Mouse (Mus musculus) kidney, embryonic 14.5 days (tissue): Measurements from ENCODE around the gene Trim8. TPM values are rescaled to one million over a fixed set of nuclear protein-coding genes. Genes with fewer than 3 reads are reported as not detected.
A peak's percentile ranks its signal among the peaks of the same experiment; 100 is the strongest.

ENCODE experiments used
- ATAC-seq: fragments of 200-750 bp; cut with Nextera tagmentation; 2 replicates; pipeline ENCODE4 v1.8.0; 2017; ENCODE audit warnings: moderate number of reproducible peaks, mild to moderate bottlenecking, moderate TSS enrichment, moderate library complexity; ENCODE audit not compliant: low FRiP score, low TSS enrichment
- H3K27ac ChIP-seq: fragments of 300-500 bp; sonication (generic); 2 replicates; pipeline ENCODE4 v1.5.1; 2014; ENCODE audit warnings: low read depth, mild to moderate bottlenecking, low read length, moderate library complexity, mixed read lengths
- H3K27me3 ChIP-seq: fragments of 300-500 bp; sonication (generic); 2 replicates; pipeline ENCODE4 v1.6.1; 2014; ENCODE audit warnings: mild to moderate bottlenecking, low read length; ENCODE audit not compliant: control insufficient read depth, insufficient read depth
- H3K36me3 ChIP-seq: fragments of 300-500 bp; sonication (generic); 2 replicates; pipeline ENCODE4 v1.6.1; 2014; ENCODE audit warnings: low read length, mixed read lengths; ENCODE audit not compliant: control insufficient read depth, insufficient read depth
- H3K4me1 ChIP-seq: fragments of 300-500 bp; sonication (generic); 2 replicates; pipeline ENCODE4 v1.6.1; 2014; ENCODE audit warnings: low read length, mixed read lengths; ENCODE audit not compliant: control insufficient read depth, insufficient read depth
- H3K4me2 ChIP-seq: fragments of 300-500 bp; sonication (generic); replicated peaks from 2 replicates; pipeline ENCODE4 v1.6.1; 2014; ENCODE audit warnings: low read depth, mild to moderate bottlenecking, low read length
- H3K4me3 ChIP-seq: fragments of 300-500 bp; sonication (generic); 2 replicates; pipeline ENCODE4 v1.5.1; 2014; ENCODE audit warnings: mild to moderate bottlenecking, low read length
- H3K9ac ChIP-seq: fragments of 300-500 bp; sonication (generic); 2 replicates; pipeline ENCODE4 v1.6.1; 2014; ENCODE audit warnings: low read depth, mild to moderate bottlenecking, low read length, moderate library complexity
- H3K9me3 ChIP-seq: fragments of 300-500 bp; sonication (generic); 2 replicates; pipeline ENCODE4 v1.6.1; 2016; ENCODE audit warnings: low read length; ENCODE audit not compliant: control insufficient read depth
- WGBS: fragments of 180-500 bp; shearing (Covaris S2); extraction: QIAGEN DNeasy Blood & Tissue Kit; methylation state at CpG from one replicate; pipeline ENCODE4 v1.1.7; 2014; 5-methylcytosine and 5-hydroxymethylcytosine counted together
- polyA plus RNA-seq: library from polyadenylated mRNA; unstranded; fragments of >200 nt; fragmentation: Nextera tagmentation; extraction: Ambion mirVana; gene quantifications from 2 replicates; pipeline ENCODE4 v1.2.1, GENCODE M21; 2014

Gene Trim8
- polyA plus RNA-seq, 1 experiment from 2014 or later: 35.6 TPM

GRCm38 (mm10) chr19:46459256-46459655 lies 42.2 kb upstream of the Trim8 start:
- peaks cover 29% of the 10 kb centered on the region; the same call in 1 of the 2 replicates for H3K36me3 ChIP-seq
- H3K27me3 ChIP-seq: no peaks in the 10 kb centered on the region
- H3K4me3 ChIP-seq: no peak overlapping the region
- H3K4me1 ChIP-seq: peaks cover 50% of the 10 kb centered on the region
- H3K9me3 ChIP-seq: no peaks in the 10 kb centered on the region
- WGBS: 51% methylated on average over 10 of the region's 10 CpGs
- H3K4me2 ChIP-seq: no peak overlapping the region
- H3K9ac ChIP-seq: peak overlapping the region; percentile 5; the same call in 1 of the 2 replicates
- no peak for ATAC-seq
- H3K27ac ChIP-seq: peak overlapping the region; percentile 82; the same call in 1 of the 2 replicates

GRCm38 (mm10) chr19:46459889-46460288 lies 41.6 kb upstream of the Trim8 start:
- H3K4me2 ChIP-seq: no peak overlapping the region
- H3K27ac ChIP-seq: no peak overlapping the region
- H3K9ac ChIP-seq: no peak overlapping the region
- 76% methylated on average over 2 of the region's 2 CpGs for WGBS
- no peak overlapping the region for H3K4me3 ChIP-seq
- no peaks in the 10 kb centered on the region for H3K27me3 ChIP-seq
- peaks cover 44% of the 10 kb centered on the region for H3K4me1 ChIP-seq
- H3K9me3 ChIP-seq: no peaks in the 10 kb centered on the region
- ATAC-seq: no peak
- peaks cover 27% of the 10 kb centered on the region; the same call in 1 of the 2 replicates for H3K36me3 ChIP-seq

GRCm38 (mm10) chr19:46462574-46462973 lies 38.9 kb upstream of the Trim8 start:
- ATAC-seq: peak; percentile 53
- Histone ChIP-seq H3K4me1 (peaks cover 23% of the 10 kb centered on the region), H3K9ac (no peak overlapping the region), H3K9me3 (no peaks in the 10 kb centered on the region), H3K27ac (peak overlapping the region; percentile 8; the same call in 1 of the 2 replicates), H3K4me3 (no peak overlapping the region), H3K4me2 (no peak overlapping the region), H3K27me3 (no peaks in the 10 kb centered on the region), H3K36me3 (peaks cover 34% of the 10 kb centered on the region; the same call in 1 of the 2 replicates)
- 20% methylated on average over 3 of the region's 3 CpGs for WGBS

- Histone ChIP-seq H3K4me3 (no peak overlapping the region), H3K9ac (no peak overlapping the region), H3K36me3 (peaks cover 33% of the 10 kb centered on the region; the same call in 1 of the 2 replicates), H3K27ac (no peak overlapping the region), H3K4me2 (no peak overlapping the region), H3K4me1 (peaks cover 15% of the 10 kb centered on the region), H3K27me3 (no peaks in the 10 kb centered on the region), H3K9me3 (no peaks in the 10 kb centered on the region)
- 96% methylated on average over 4 of the region's 4 CpGs for WGBS
- no peak for ATAC-seq
Observed at GRCm38 (mm10) chr19:46463446-46463845, 38.1 kb upstream of the Trim8 start.

GRCm38 (mm10) chr19:46466160-46466559 lies 35.3 kb upstream of the Trim8 start:
- H3K36me3 ChIP-seq: peaks cover 21% of the 10 kb centered on the region; the same call in 1 of the 2 replicates
- WGBS: 82% methylated on average over 6 of the region's 6 CpGs
- no peaks in the 10 kb centered on the region for H3K27me3 ChIP-seq
- H3K4me2 ChIP-seq: no peak overlapping the region
- H3K9me3 ChIP-seq: no peaks in the 10 kb centered on the region
- no peak overlapping the region for H3K4me3 ChIP-seq
- H3K4me1 ChIP-seq: peaks cover 15% of the 10 kb centered on the region
- H3K27ac ChIP-seq: no peak overlapping the region
- H3K9ac ChIP-seq: no peak overlapping the region
- no peak for ATAC-seq

GRCm38 (mm10) chr19:46467051-46467503 lies 34.4 kb upstream of the Trim8 start:
- ATAC-seq: no peak
- H3K27me3 ChIP-seq: no peaks in the 10 kb centered on the region
- H3K27ac ChIP-seq: no peak overlapping the region
- no peak overlapping the region for H3K4me3 ChIP-seq
- 51% methylated on average over 3 of the region's 3 CpGs for WGBS
- no peaks in the 10 kb centered on the region for H3K9me3 ChIP-seq
- peaks cover 16% of the 10 kb centered on the region; the same call in 1 of the 2 replicates for H3K36me3 ChIP-seq
- peaks cover 24% of the 10 kb centered on the region for H3K4me1 ChIP-seq
- H3K9ac ChIP-seq: no peak overlapping the region
- no peak overlapping the region for H3K4me2 ChIP-seq

GRCm38 (mm10) chr19:46470364-46471240 lies 30.9 kb upstream of the Trim8 start:
- ATAC-seq: 0 out of 2 replicates have a peak, but pooled peaks have one; percentile 5
- Histone ChIP-seq H3K36me3 (peaks cover 36% of the 10 kb centered on the region), H3K4me2 (no peak overlapping the region), H3K4me3 (no peak overlapping the region), H3K4me1 (peaks cover 34% of the 10 kb centered on the region), H3K27me3 (no peaks in the 10 kb centered on the region), H3K9ac (no peak overlapping the region), H3K9me3 (no peaks in the 10 kb centered on the region), H3K27ac (peak overlapping the region; percentile 94)
- 19% methylated on average over 17 of the region's 17 CpGs for WGBS

- Histone ChIP-seq H3K9me3 (no peaks in the 10 kb centered on the region), H3K4me2 (no peak overlapping the region), H3K27ac (peak overlapping the region; percentile 94), H3K9ac (peak overlapping the region; percentile 34; the same call in 1 of the 2 replicates), H3K4me1 (peaks cover 35% of the 10 kb centered on the region), H3K27me3 (no peaks in the 10 kb centered on the region), H3K4me3 (no peak overlapping the region), H3K36me3 (peaks cover 34% of the 10 kb centered on the region)
- ATAC-seq: peak; percentile 92
- 6% methylated on average over 10 of the region's 10 CpGs for WGBS
Observed at GRCm38 (mm10) chr19:46471324-46472093, 30.0 kb upstream of the Trim8 start.
